20 mouse cellular contexts compared by ENCODE assay signal in the genomic region with DNA sequence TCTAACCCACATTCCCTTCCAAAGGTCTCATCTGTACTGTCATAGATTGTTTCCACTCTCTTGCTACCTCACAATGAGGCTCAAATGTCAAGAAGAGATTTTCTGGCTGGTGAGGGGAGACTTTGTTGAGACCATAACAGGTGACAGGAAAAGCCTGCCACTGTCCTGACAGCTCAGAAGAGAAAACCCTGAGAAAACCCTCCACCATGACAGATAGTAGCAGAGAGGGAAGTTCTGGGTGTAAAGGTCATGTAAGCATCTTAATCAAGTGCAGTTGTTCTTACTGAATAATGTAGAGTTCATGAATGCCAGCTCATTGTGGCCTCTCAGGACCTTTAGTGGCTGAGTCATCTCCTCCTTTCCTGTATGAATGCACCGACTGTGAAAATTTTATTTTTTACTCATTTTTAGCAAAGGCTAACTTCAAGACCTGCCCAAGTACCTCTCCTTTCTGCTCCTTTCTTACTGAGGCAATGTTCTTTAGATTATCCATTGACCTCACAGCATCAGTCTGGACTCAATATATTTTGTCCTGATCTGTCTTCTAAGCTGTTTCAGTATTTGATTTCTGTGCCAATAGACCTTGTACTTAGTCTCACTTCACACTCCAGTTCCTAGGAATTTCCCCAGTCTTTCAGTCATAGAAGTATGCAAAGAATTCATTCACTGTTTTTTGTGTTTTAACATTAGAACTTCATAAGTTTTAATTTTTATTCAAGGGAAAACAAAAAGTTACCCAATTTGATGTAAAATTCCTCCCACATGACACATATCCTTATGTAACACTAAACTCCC. TPM values are rescaled to one million over a fixed set of nuclear protein-coding genes. Genes with fewer than 3 reads are reported as not detected.
"Had no signal": no experiment of that assay in that cellular context is flagged by ENCODE, and none has a peak within 500 bp of the region (broad histone marks: within the 10 kb centered on the region; RNA-seq: fewer than 3 reads in every experiment).

No protein-coding gene starts in this region.

RNA-seq across cellular contexts. Expression of a gene that starts 8.7 kb away (rescaled TPM):
- total RNA-seq: layer of hippocampus, adult 18-20 months; layer of hippocampus, postnatal 14 days; left cerebral cortex, postnatal 25 days; monocyte, adult 5-6 weeks had no signal
- polyA plus RNA-seq: kidney, embryonic 16.5 days; limb, embryonic 10.5 days; limb, embryonic 13.5 days; liver, embryonic 12.5 days; liver, embryonic 15.5 days; lung, embryonic 15.5 days; midbrain, embryonic 10.5 days; midbrain, embryonic 13.5 days; midbrain, embryonic 16.5 days; neural tube, embryonic 11.5 days; neural tube, embryonic 14.5 days; small intestine, adult 2 months; spleen, adult 2 months; stomach, embryonic 14.5 days; stomach, postnatal 0 days; urinary bladder, adult 2 months had no signal

RNA-seq across cellular contexts. Expression of a gene that starts 15.3 kb away (rescaled TPM):
- total RNA-seq: layer of hippocampus, adult 18-20 months; layer of hippocampus, postnatal 14 days; monocyte, adult 5-6 weeks had no signal
- polyA plus RNA-seq: limb, embryonic 10.5 days; liver, embryonic 12.5 days; liver, embryonic 15.5 days; lung, embryonic 15.5 days; midbrain, embryonic 10.5 days; midbrain, embryonic 13.5 days; midbrain, embryonic 16.5 days; neural tube, embryonic 11.5 days; neural tube, embryonic 14.5 days; small intestine, adult 2 months; spleen, adult 2 months; stomach, embryonic 14.5 days; stomach, postnatal 0 days; urinary bladder, adult 2 months had no signal
